Mouse (Mus musculus) ES-E14 (cell line): ENCODE measurements around the gene Efcab12. TPM values are rescaled to one million over a fixed set of nuclear protein-coding genes. Genes with fewer than 3 reads are reported as not detected.

ENCODE experiments used
- DNase-seq: peaks from one replicate; pipeline ENCODE4 v3.0.0-alpha.2; 2013; ENCODE audit warnings: low read depth, low spot score
- H3K27ac ChIP-seq: 2 replicates; pipeline ENCODE4 v1.5.1; 2012; ENCODE audit warnings: low read depth, mild to moderate bottlenecking, low read length, moderate library complexity, mixed read lengths; ENCODE audit not compliant: poor library complexity, insufficient read depth, severe bottlenecking
- H3K36me3 ChIP-seq: 2 replicates; pipeline ENCODE4 v1.6.1; 2012; ENCODE audit warnings: mild to moderate bottlenecking, low read length, moderate library complexity, mixed read lengths; ENCODE audit not compliant: control insufficient read depth, poor library complexity, insufficient read depth, severe bottlenecking
- H3K4me1 ChIP-seq, 2 experiments: fragments of 150-350 bp in 1 of 2; sonication (generic) in 1 of 2; 2 replicates each; pipeline ENCODE4 v1.6.1; 2012; ENCODE audit warnings: low read length in 2 of 2, mild to moderate bottlenecking in 1 of 2, mixed read lengths in 1 of 2; ENCODE audit not compliant: control insufficient read depth in 2 of 2, insufficient read depth in 2 of 2, poor library complexity in 1 of 2
- H3K4me3 ChIP-seq, 2 experiments: fragments of 150-350 bp in 1 of 2; sonication (generic) in 1 of 2; 2 replicates each; pipeline ENCODE4 v1.5.1; 2012; ENCODE audit warnings: low read length in 2 of 2, low read depth in 1 of 2, mild to moderate bottlenecking in 1 of 2, mixed read lengths in 1 of 2; ENCODE audit not compliant: insufficient read depth in 1 of 2, poor library complexity in 1 of 2, severe bottlenecking in 1 of 2
- H3K9ac ChIP-seq: 2 replicates; pipeline ENCODE4 v1.6.1; 2012; ENCODE audit warnings: low read depth, mild to moderate bottlenecking, low read length, mixed read lengths; ENCODE audit not compliant: poor library complexity, insufficient read depth, severe bottlenecking
- H3K9me3 ChIP-seq: fragments of 150-350 bp; sonication (generic); 2 replicates; pipeline ENCODE4 v1.6.1; 2012; ENCODE audit warnings: low read depth, mild to moderate bottlenecking, low read length; ENCODE audit not compliant: control insufficient read depth, insufficient read depth
- CHD2 ChIP-seq: IDR thresholded peaks from 2 replicates; pipeline ENCODE4 v1.6.1; 2014; ENCODE audit warnings: mild to moderate bottlenecking, low read depth, low read length, inconsistent platforms
- HCFC1 ChIP-seq: IDR thresholded peaks from 2 replicates; pipeline ENCODE4 v1.6.1; 2012; ENCODE audit warnings: low read length, inconsistent platforms, borderline replicate concordance; ENCODE audit not compliant: insufficient read depth
- MAFK ChIP-seq: IDR thresholded peaks from 2 replicates; pipeline ENCODE4 v1.6.1; 2014; ENCODE audit warnings: mild to moderate bottlenecking, low read depth, low read length, inconsistent platforms; ENCODE audit not compliant: insufficient read depth
- ZC3H11A ChIP-seq: IDR thresholded peaks from 2 replicates; pipeline ENCODE4 v1.6.1; 2012; ENCODE audit warnings: low read depth, mild to moderate bottlenecking, inconsistent platforms, low read length, borderline replicate concordance
- ZNF384 ChIP-seq: IDR thresholded peaks from 2 replicates; pipeline ENCODE4 v1.6.1; 2012; ENCODE audit warnings: low read depth, low read length, inconsistent platforms
- in situ Hi-C, 2 experiments: fragments of 600-800 bp; cut with MboI; formaldehyde crosslinking; loops; one replicate each; pipeline ENCODE4 v1.15.1; 2025; ENCODE audit warnings: low sequenced_read_pairs in 2 of 2, inconsistent platforms in 1 of 2; ENCODE audit not compliant: unreplicated experiment in 2 of 2
- total RNA-seq: library from RNA; depleted of rRNA; stranded (reverse); fragments of 300-350 nt; gene quantifications from 2 replicates; pipeline ENCODE4 v1.2.3, GENCODE M21; 2012; rRNA removed

Efcab12 gene
- total RNA-seq, 1 experiment, result 1.3 TPM

DNA sequence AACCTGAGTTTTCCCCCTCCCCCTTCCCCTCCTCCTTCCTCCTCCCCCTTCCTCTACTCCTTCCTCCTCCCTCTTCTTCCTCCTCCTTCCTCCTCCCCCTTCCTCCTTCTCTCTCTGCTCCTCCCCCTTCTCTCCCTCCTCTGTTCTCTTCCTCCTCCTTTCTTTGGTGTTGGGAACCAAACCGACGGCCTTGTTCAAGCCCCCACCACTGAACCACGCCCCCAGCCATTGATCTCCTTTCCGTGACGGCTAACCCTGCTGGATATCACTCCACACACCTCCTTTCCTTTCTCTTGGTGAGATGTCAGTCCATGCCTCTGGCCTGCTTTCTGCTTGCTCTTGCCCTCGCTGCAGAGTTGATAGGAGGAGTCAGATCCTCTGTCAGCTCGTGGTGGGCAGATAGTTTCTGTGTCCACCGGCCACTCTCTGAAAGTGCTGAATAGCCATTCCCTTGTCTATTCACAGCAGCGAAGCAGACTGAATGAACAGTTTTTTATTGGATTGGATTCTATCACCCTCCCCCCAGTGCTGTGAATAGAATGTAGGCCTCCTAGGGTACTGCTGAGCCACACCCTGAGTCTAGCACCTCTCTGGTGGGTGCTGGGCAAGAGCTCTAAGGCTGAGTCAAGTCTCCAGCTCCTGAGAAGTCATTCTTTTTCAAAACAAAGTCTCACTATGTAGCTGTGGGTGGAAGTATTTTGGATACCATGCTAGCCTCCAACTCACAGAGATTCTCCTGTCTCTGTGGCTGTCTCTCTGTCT lies 76.0 kb downstream of the Efcab12 start, which contains the start of gene Tmem40:
TSS of gene Tmem40 (minus strand) at position 416 of the 762 bp plus-strand sequence.
- Histone ChIP-seq H3K9ac (no peak within 1 kb of the TSS; the same call in 1 of the 2 replicates), H3K4me1 (peaks cover 0 to 31% of the 10 kb centered on the region in 2 experiments; a peak in 3 of 4 replicates), H3K27ac (peak within 1 kb of the TSS; percentile 58; the same call in 1 of the 2 replicates), H3K4me3 (0 out of 4 replicates have a peak within 1 kb of the TSS, but pooled peaks of 1 of the 2 experiments have one; percentile 13), H3K36me3 (no peaks in the 10 kb centered on the region), H3K9me3 (no peaks in the 10 kb centered on the region)
- in situ Hi-C loops, result no loop called here
- DNase-seq, result peak; percentile 68
- TF ChIP-seq HCFC1 (no peak), CHD2 (no peak)

DNA sequence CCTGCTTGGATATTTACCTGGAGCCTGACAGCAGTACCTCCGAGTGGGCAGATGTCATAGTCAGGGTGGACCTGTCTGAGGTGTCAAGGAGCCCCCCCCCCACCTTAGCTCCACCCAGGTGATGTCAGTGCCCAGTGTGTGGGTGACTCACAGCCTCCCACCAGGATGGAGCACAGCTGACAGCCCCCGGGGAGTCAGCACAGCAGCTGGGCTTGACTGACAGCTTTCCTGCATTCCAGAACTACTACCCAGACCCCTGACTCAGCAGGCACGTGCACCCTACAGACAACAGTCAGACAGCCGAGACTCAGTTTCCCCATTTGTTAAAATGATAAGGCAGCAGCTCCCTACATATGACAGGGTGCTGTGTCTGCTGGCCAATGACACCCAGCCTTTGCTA lies 77.2 kb downstream of the Efcab12 start:
- H3K9ac ChIP-seq, result no peak overlapping the region

More for the DNA sequence above, 77.2 kb downstream of the Efcab12 start:
- TF ChIP-seq ZC3H11A, result no peak
- TF ChIP-seq ZNF384, result no peak
- TF ChIP-seq CHD2, result no peak
- peak; percentile 48; the same call in 1 of the 2 replicates for TF ChIP-seq MAFK
- TF ChIP-seq HCFC1, result no peak
- in situ Hi-C loops, result no loop called here
- H3K4me3 ChIP-seq, result no peak overlapping the region
- peaks cover 0 to 31% of the 10 kb centered on the region in 2 experiments; a peak in 3 of 4 replicates for H3K4me1 ChIP-seq
- H3K36me3 ChIP-seq, result no peaks in the 10 kb centered on the region
- peak overlapping the region; percentile 58; the same call in 1 of the 2 replicates for H3K27ac ChIP-seq
- no peaks in the 10 kb centered on the region for H3K9me3 ChIP-seq
- no peak for DNase-seq

Other genes with a start within 250 kb of the Efcab12 start
- 0.22 TPM in 1 of 2 replicates, not detected in the other for gene Mkrn2os, start 245.8 kb downstream of the Efcab12 start, total RNA-seq
- gene Mkrn2, start 236.5 kb downstream of the Efcab12 start, total RNA-seq, result 17.8 and 22.0 TPM in 2 replicates
- 128 and 140 TPM in 2 replicates for gene Raf1, start 161.8 kb downstream of the Efcab12 start, total RNA-seq
- gene Tmem40, start 76.0 kb downstream of the Efcab12 start, total RNA-seq, result 18.4 and 21.9 TPM in 2 replicates
- 10.7 and 10.8 TPM in 2 replicates for gene Cand2, start 63.9 kb downstream of the Efcab12 start, total RNA-seq
- 2,783 and 3,173 TPM in 2 replicates for gene Rpl32, start 29.7 kb downstream of the Efcab12 start, total RNA-seq
- gene Mbd4, start 15.0 kb upstream of the Efcab12 start, total RNA-seq, result 15.1 and 18.8 TPM in 2 replicates
- 8.5 and 10.4 TPM in 2 replicates for gene Ift122, start 15.1 kb upstream of the Efcab12 start, total RNA-seq
- 0.13 and 0.42 TPM in 2 replicates for gene Rho, start 93.3 kb upstream of the Efcab12 start, total RNA-seq
- gene H1foo, start 106.5 kb upstream of the Efcab12 start, total RNA-seq, result not detected in 2 replicates
- gene Plxnd1, start 156.6 kb upstream of the Efcab12 start, total RNA-seq, result 2.6 and 8.7 TPM in 2 replicates